Mouse (Mus musculus) cerebellum, postnatal 14 days (tissue): ENCODE data around the gene Wipi1.

Source experiments
- DNase-seq, 2 experiments: peaks; one replicate each; pipeline ENCODE4 v3.0.0; 2021; ENCODE audit warnings: mixed read lengths in 2 of 2

Wipi1 gene

DNA sequence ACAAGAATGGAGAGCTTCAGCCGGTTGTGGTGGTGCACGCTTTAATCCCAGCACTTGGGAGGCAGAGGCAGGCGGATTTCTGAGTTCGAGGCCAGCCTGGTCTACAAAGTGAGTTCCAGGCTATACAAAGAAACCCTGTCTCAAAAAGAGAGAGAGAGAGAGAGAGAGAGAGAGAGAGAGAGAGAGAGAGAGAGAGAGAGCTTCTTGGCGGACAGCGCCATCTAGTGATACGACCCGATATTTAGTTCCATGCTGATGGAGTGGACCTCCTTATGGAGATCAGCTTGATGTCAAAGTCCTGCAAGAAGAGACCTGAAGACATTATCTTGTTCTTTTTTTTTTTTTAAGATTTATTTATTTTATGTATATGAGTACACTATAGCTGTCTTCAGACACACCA is 7.3 kb upstream of the Wipi1 start:
- peak; percentile 66 to 80 for DNase-seq

DNA sequence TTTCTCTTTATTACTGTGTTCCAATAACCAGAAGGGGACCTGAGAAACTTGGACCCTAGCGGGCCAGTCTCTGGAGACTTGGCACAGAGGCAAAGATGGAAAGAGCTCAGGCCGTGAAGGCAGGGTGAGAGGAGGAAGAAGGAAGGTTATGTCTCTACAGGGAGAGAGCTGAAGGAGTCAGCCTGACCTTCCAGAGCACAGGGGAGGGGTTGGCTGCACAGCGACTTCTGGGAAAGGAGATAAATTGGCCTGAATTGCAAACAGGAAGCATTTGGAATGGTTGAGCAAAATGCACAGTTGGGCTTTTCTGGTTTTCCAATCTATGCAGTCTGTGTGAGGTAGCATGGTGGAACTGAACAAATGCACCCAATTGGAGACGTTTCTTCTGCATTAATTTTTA is 5.0 kb upstream of the Wipi1 start:
- DNase-seq, result peak in 1 of 2 experiments; percentile 28

DNA sequence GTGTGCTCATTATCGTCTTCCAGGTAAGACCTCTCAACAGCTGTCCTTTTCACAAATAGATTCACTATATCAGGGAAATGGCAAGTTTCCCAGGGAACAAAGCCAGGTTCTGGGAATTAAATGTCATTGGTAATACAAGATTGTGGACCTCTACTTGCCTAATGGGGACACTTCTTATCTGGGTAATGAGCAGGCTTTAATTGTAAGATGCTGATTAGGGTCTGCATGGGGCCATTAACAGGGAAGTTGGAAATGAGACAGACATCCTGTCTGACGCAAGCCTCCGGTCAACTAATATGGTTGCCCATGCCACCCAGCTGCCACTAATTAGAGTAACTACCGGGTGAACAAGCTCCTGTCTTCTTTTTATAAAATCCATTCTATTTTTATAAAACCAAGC is 4.6 kb upstream of the Wipi1 start:
- peak in 1 of 2 experiments; percentile 37 for DNase-seq

DNA sequence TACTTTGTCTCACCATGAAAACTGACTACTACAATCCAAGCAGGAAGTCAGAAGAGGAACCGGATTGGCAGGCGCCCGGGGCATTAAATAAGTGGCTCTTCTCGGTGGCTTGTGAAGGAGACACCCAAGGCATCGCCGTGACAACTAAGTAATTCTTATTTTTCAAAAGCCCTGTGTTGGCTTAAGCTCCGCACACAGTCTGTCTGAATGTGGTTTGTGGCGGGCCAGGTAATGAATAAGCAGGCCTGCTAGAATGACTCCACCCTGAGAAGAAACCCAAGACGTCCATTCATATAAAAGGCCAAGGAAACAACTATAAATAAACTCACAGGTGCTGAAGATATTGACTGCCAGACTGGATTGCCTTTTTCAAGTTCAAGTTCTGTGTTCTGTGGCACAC is 3.5 kb upstream of the Wipi1 start:
- DNase-seq, result no peak

DNA sequence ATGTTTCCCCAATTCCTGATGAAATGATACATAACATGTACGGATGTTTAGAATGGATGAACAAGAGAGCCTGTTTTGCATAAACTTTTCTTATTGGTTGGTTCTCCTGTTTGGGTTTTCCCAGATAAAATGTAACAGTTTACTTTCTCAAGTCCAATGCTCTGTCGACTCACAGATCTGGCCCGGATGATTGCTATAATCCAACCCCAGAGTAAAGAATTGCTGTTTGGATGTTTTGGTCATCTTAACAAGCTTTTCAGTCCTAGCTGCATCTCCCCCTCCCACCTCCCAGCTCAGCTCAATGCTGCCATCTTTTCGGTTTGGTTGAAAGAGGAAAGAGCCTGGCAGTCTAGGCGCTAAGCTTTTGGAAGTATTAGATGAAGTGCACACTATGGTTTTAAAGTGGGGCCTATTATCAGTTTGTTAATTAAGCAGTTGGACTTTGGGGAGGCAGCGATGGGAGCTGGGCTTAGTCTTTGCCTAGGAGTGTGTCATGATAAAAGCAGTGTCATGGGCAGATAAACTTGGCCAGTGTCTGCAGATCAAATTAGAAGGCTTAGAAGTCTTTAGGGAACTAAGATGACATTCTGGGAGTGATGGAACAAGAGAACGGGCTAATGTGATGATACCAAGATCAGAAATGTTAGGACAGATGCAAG is 1.2 kb upstream of the Wipi1 start:
- DNase-seq, result no peak

DNA sequence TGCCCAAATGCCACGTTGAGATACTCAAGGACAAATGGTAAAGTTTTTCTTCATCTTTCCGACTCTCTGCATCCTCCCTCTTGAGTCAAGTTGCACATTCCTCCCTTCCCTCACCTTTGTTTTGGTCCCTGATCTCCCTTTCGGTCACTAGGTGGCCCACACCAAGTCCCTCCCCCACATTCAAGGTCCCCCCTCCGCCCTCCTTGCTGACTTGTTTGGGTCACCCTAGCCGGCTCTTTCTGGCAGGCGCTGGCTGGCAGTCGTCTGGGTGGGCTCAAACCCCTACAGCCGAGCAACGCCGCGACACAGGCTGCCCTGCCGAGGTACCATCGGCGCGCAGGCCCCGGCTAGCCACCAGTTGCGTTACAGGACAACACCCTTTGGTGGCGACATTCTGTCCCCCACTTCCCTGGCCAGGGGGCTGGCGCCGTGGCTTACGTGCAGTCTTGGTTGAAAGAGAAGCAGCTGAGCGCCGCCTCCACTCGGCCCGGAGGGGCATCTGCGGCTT is 918 bp downstream of the Wipi1 start:
- no peak for DNase-seq

DNA sequence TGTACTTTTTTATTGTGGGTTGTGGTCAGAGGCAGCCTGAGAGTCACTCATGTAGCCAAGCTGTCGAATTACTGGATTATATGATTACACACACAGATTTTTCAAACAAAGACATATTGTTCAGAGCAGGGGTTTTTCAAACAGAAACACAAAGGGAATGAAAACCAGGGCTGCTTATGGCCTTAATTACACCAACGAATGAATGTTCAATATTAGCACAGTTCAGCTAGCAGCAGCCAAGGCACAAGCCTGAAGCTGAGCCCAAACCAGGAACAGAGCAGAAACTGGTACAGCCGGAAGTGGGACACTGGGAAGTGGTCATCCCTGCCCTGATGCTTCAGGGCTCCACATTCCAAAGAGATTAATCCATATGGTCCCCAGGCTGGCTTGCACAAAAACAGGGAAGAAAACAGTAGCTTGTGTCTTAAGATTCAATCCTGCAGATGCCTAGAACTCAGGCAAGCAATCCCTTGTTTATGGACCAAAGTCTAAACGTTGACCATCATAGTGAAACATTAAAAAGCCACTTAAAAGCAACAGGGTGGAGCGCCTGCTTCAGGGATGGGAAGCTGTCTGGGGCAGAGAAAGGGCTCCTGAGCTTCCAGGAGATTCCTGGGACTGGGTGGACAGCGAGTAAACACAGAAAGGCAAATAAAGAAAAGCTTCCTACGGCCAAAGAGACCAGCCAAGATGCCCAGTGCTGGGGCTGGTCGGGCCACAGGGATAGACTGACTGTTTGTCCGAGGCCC is 1.5 kb downstream of the Wipi1 start:
- no peak for DNase-seq

DNA sequence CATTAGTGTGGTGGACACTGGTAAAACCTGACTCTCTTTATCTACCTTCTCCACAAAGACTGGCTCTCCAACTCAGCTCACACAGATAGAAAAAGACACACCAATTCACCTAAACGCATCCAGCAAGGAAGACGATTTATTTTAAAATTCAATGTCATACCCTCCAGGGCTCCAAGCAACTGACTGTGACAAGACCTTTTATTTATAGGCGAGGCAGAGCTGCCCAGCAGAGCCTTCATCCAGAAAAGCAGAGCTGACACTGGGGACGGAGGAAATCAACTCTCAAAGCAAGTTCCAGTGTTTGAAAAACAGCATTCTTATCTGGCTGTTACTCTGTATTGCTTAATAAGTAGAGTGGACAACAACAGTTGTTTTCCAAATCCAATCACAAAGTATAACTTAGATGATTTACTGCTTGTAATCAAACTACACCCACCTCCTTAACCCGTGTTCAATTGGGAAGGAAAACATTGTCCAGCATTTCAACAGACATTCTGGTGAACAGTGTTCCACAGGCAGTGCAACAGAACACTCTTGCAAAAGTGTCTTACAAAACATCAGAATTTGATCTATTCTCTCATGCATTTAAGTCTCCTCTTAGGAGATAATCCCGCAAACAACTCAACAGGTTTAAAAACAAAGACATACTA is 2.7 kb downstream of the Wipi1 start:
- no peak for DNase-seq

DNA sequence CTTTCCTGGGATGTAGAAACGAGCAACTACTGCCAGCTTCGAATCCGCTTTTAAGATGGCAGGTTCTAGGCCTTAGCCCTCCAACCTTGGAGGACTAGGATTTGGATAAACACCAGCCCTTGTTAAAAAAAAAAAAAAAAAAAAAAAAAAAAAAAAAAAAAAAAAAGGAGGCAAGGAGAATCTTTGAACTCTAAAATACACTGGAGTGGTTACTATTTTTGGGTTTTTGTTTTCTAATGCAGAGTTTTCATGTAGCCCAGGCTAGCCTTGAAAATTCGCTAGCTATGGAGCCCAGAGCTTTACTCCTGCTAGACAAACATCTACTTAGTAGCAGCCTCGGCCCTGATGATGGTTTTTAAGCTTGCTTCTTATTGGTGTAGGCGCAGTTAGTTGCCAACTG is 4.2 kb downstream of the Wipi1 start:
- no peak for DNase-seq

DNA sequence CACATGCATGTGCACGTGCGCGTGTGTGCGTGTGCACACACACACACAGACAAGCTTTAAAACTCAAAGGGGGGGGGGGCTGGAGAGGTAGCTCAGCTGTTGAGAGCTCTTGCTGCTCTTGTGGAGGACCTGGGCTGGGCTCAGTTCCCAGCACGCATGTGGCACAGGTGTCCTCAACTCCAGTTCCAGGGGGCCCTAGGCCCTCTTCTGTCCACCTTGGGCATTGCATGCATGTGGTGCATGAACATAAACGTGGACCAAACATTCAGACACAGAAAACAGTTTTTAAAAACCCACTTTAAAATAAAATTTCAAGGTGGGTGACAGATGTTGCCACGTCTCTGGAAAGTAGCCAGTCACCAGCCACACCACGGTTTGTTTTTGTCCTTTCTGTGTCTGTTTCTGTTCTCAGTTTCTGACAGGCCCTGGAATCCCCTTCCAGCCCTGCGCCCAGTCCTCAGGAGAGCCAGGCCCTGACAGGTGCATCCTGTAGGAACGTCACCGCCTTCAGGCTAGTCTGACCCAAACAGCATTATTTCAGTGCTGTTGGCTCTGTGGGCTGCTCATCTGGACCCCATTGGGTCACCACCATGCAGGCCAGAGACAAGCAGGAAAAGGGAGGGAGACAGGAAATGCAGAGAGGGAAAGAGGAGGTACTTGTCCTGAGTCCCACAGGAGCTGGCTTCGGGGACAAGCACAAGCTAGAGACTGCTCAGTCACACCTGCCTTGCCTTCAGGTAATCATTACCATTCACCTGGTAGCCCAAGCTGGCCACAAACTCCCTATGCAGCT is 12.8 kb downstream of the Wipi1 start:
- DNase-seq, result no peak

DNA sequence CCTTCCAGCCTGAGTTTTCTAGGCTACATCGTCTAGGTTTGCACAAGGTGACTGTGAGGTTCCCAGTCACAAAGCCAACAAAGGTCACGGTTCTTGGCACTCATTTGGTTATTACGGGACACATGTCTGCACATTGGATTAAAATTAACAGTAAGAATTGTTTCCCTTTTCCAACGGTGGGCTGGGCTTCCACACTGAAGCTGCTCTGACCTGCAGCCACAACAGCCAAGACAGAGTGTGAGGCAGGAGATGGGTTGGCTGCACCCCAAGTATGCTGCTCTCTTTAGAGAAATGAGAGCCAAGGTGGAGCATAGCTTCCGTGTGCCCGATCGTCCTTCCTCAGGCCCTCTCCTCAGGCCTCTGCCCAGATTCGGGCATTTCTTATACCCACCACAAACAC is 17.0 kb downstream of the Wipi1 start:
- DNase-seq, result peak; percentile 42 to 68

DNA sequence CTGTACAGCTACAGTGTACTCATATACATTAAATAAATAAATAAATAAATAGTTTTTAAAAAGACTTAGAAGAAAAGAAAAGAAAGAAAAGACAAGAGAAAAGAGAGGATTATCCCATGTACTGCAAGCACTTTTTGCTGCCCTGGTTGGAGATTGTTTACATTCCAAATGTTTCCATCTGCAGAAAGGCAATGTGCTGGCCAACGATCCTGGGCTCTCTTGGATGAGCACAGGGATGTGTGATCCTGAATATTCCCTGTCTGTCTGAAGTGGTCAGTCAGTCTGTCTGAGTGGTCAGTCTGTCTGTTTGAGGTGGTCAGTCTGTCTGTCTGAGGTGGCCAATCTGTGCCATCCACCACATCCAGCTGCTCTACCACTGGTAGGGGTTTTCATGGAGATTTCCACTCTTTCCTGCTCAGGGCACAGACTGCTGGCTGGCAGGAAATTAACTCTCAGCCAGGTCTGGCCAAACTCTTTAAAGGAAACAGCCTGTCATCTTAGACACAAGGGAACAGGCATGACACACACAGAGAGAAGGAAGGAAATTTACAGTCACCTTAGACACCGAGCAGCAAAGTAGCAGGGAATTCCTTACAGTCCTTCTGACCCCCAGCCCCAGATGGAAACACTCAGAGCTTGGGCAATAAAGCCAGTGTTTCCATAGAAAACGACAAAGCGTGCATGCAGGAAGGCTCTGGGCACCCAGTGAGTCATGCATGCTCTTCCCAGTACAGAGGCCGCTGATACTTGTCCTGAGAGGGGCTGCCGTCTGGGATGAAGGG is 18.4 kb downstream of the Wipi1 start:
- DNase-seq, result no peak

DNA sequence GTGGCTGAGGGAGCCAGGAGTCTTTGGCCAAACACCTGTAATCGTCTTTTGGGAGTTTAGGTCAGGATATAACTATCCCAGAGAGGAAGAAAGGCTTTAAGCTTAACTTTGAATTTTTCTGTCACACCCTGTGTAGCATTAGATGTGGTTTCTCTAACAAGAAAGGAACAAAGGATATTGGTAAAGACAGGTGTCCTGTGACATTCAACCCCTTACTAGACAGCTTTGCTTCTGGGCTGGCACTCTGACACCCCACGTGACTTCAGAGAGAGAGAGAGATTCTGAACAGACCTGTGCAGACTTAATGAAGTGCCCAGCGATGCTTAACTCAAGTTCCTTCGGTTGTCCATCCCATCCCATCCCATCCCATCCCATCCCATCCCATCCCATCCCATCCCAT is 20.3 kb downstream of the Wipi1 start:
- DNase-seq, result no peak

DNA sequence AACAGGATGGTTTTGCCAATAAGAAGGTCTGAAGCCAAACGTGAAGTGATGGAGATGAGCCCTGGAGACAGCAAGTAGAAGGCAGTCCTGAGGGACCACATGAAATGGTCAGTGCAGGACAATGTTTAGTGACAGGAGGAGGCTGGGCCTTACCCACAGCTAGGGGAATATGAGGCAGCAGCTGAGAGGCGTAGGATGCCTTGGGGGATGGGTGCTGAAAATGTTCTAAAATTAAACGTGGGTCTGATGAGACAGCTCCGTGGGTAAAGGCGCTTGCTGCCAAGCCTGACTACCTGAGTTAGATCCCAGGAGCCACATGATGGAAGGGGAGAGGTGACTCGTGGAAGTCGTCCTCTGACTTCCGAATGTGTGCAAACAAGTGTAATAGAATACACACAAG is 21.8 kb downstream of the Wipi1 start:
- DNase-seq, result no peak

DNA sequence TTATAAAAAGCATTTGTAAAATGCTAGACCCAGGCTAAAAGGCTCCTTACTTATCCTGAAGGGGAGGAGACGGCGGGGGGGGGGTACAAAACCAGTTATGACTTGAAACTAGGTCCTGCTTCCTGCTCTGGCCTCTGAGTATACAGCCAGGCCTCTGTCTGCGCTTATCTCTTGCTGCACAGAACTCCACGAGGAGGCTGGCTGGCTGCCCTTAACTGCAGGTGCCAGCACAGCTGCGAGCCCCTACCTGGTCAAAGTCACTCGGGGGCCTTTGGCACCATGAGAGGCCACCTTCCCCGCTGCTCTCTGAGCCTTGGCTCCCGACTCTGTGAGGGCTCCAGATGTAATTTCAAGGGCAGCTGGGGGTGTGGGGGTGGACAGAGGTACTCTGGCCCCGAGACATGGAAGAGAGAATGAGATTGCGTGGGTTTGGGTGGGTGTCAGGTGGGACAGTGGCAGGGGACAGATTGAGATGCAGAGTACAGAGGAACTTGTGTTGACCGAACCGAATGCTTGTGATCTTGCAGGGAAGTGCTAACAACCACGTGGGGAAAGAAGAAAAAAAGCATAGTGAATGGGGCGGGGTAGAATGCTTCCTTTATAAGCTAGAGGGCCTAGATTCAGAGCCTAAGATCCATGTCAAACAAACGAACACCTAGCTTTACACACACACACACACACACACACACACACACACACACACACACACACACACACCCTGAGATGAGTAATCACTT is 24.0 kb downstream of the Wipi1 start:
- DNase-seq, result no peak

DNA sequence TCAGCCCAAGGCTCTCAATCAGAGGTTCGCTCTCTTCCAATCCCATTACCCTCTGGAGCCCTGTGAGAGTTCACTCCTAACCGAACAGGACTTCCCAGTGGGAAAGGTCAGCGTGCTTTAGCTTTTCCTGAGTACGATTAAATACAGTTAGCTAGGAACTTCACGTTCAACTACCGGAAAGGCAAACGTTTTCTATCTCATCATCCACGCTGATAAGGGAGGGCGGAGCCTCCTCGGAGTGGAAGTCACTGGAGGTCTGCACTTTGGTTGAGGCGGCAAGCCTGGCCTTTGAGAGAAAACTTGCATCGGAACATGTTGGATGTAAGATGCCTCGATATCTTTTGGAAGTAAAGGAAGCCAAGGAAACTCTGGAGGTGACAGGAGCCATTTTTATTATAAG is 24.7 kb downstream of the Wipi1 start:
- DNase-seq, result no peak

DNA sequence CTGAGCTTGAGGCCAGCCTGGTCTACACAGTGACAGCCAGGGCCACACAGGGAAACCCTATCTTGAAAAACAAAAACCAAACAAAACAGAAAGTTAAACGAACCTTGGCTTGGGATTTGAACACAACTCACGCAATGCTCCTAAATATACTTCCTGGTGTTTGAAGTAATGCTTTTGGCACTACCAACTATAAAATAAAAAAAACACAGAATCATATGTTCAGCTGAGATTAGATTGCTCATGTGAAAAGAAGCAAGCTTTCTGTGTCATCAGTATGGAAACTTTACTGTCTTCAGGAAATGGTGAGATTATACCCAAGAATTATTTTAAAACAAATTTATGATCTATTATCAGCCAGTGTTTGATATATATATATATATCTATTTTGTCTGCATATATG is 25.3 kb downstream of the Wipi1 start:
- DNase-seq, result no peak

DNA sequence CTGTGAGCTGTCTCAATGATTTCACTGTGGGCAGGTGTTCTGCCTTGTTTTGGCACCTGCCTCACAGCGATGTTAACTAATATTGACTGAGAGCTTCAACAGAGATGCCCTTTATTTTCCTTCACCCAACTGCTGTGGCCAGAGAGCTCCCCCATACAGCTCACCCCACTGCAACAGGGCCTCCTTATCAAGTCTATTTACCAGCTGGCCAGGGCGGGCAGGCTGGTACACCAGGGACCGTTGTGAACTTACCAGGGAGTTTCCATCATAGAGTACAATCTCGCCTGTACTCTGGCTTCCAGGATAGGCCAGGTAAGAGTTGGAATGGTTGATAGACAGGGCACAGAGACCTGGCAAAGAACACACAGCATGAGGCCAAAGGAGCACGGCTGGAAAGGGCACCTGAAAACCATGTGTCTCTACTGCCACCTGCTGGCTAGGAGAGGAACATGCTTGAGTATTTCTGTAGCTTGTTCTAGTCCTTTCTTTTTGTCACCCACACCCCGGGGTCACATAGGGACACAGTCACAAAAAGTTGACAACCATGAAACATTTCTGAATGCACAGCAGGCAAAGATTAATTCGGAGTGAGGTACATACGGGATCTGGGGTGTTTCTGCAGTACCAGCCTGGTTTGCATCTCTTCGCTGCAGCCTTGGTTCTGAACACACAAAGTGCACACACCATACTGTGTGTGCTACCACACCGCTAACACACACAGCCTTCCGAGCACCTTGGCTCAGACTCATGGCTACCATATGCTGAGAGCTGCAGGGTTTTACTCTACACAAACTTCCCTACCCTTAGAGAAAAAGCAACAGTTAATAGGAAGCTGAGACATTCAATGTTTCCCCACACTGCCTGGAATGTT is 26.7 kb downstream of the Wipi1 start:
- DNase-seq, result peak; percentile 91 to 93

DNA sequence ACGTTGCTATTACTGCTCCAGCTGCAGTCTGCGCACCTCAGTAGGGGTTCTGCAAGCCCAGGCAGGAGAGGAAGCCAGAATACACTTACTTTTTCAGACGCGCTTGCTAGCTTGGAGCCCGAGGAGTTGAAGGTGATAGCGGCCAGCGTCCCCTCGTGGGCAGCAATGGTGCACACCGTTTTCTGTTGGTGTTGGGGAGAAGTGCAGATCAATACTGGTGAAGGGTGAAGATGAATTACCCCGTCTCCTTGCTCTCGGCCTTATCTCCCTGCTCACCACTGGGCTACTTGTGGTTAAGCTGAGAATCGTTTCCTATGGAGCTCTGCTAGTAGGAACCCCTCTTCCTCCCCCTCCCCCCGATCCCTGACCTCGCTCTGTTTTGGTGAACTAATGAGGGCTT is 27.8 kb downstream of the Wipi1 start:
- no peak for DNase-seq

DNA sequence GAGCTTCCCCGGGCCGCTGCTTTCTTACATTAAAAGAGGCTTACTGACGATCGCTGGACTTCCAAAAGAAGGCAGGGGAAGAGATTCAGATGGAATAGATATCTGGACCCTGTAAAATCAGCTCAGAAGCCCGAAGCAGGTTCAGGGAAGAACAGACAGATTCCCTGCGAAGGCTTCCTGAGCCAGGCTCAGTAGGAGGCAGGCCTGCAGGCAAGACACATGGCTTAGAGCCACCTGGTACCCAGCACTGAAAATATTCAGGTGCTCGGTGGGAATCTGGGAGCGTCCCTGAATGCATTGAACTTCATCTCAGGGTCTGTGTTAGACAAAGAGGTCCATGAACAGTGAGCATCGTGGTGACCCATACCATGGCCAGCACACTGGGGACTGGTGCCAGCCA is 31.8 kb downstream of the Wipi1 start:
- DNase-seq, result peak; percentile 30 to 55

DNA sequence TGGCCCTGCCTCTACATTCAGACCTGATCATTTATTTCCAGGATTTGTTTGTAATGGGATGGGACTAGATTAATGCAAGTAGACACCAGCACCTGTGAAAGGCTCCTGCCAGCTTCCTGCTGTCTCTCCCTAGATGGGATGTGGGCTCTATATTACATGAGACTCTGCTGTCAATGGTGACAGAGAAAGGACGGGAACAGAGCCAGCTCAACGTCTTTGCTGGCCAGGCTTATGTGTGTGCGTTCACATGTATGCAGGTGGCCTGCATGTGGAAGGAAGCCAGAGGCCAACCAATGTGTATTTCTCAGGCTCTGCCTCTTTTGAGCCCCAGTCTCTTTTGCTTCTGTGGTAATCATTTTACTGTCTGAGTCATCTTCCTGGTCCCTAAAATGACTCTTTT is 33.2 kb downstream of the Wipi1 start:
- peak; percentile 70 to 71 for DNase-seq
